Mouse (Mus musculus): ENCODE measurements around the gene Cd200r1.

DNA sequence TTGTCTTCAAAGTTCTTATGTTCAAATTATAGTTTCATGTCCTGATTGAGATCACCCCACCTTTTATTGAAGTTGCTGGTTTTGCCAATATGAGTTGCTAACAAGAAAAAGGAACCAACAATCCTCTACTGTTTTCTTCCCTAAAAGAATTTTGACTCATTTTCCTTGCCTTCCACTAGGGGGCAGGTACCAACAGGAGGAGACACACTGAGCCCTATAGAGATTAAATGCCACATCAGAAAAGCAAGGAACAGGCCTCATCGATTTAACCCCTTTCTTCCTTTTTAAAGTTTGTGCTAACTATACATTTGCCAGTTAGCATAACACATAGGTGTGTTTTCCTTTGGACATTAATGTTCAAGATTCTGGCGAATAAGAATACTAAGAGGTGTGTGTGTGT is 2.4 kb downstream of the Cd200r1 start:
- TF ChIP-seq CTCF (IDR thresholded peaks at IDR 0.05; ENCODE audit: borderline replicate concordance, extremely low read depth, insufficient read depth, insufficient read length): peak; percentile 62; the same call in 1 of the 2 replicates
- TF ChIP-seq POLR2A (IDR thresholded peaks at IDR 0.05; ENCODE audit: borderline replicate concordance, extremely low read depth, insufficient read depth, insufficient read length, poor library complexity, severe bottlenecking): no peak
